Mouse (Mus musculus): ENCODE data around the gene Tmem206. TPM values are rescaled to one million over a fixed set of nuclear protein-coding genes. Genes with fewer than 3 reads are reported as not detected.
A peak's percentile ranks its signal among the peaks of the same experiment; 100 is the strongest.

The Tmem206 gene
- polyA plus RNA-seq, 1 experiment from 2014 or later: 76.4 TPM

GRCm38 (mm10) chr1:191350355-191350754 is 24.6 kb downstream of the Tmem206 start:
- Histone ChIP-seq H3K27ac (peak overlapping the region; percentile 24; the same call in 1 of the 2 replicates), H3K36me3 (ENCODE audit: inconsistent target) (peaks cover 63% of the 10 kb centered on the region)

GRCm38 (mm10) chr1:191352786-191353488 is 27.2 kb downstream of the Tmem206 start:
- peaks cover 63% of the 10 kb centered on the region for H3K36me3 ChIP-seq (ENCODE audit: inconsistent target)
- no peak overlapping the region for H3K4me3 ChIP-seq (ENCODE audit: inconsistent target)
- peaks cover 3% of the 10 kb centered on the region; the same call in 1 of the 2 replicates for H3K79me2 ChIP-seq (ENCODE audit: inconsistent target)
- 63% methylated on average over 14 of the region's 14 CpGs for WGBS (ENCODE audit: missing documents)
- no peak overlapping the region for H3K27ac ChIP-seq

More at GRCm38 (mm10) chr1:191350355-191350754, 24.6 kb downstream of the Tmem206 start:
- Histone ChIP-seq H3K4me3 (ENCODE audit: inconsistent target) (no peak overlapping the region), H3K79me2 (ENCODE audit: inconsistent target) (peaks cover 19% of the 10 kb centered on the region; the same call in 1 of the 2 replicates)
- 94% methylated on average over 5 of the region's 5 CpGs for WGBS (ENCODE audit: missing documents)

GRCm38 (mm10) chr1:191353836-191354235 is 28.1 kb downstream of the Tmem206 start:
- H3K79me2 ChIP-seq (ENCODE audit: inconsistent target): peaks cover 7% of the 10 kb centered on the region; the same call in 1 of the 2 replicates
- H3K27ac ChIP-seq: no peak overlapping the region
- peaks cover 65% of the 10 kb centered on the region for H3K36me3 ChIP-seq (ENCODE audit: inconsistent target)
- WGBS (ENCODE audit: missing documents): 82% methylated on average over 4 of the region's 4 CpGs
- H3K4me3 ChIP-seq (ENCODE audit: inconsistent target): no peak overlapping the region

- Histone ChIP-seq H3K27ac (no peak overlapping the region), H3K79me2 (ENCODE audit: inconsistent target) (peaks cover 28% of the 10 kb centered on the region; the same call in 1 of the 2 replicates), H3K36me3 (ENCODE audit: inconsistent target) (peaks cover 58% of the 10 kb centered on the region), H3K4me3 (ENCODE audit: inconsistent target) (no peak overlapping the region)
- WGBS (ENCODE audit: missing documents): 78% methylated on average over 1 of the region's 1 CpGs
Measured at GRCm38 (mm10) chr1:191356936-191357335, 31.2 kb downstream of the Tmem206 start.

GRCm38 (mm10) chr1:191359478-191359877 is 33.8 kb downstream of the Tmem206 start:
- Histone ChIP-seq H3K36me3 (ENCODE audit: inconsistent target) (peaks cover 72% of the 10 kb centered on the region), H3K79me2 (ENCODE audit: inconsistent target) (peaks cover 53% of the 10 kb centered on the region), H3K27ac (no peak overlapping the region), H3K4me3 (ENCODE audit: inconsistent target) (no peak overlapping the region)
- WGBS (ENCODE audit: missing documents): 79% methylated on average over 7 of the region's 7 CpGs

- Histone ChIP-seq H3K79me2 (ENCODE audit: inconsistent target) (peaks cover 82% of the 10 kb centered on the region), H3K4me3 (ENCODE audit: inconsistent target) (no peak overlapping the region), H3K36me3 (ENCODE audit: inconsistent target) (peaks cover 64% of the 10 kb centered on the region), H3K27ac (no peak overlapping the region)
- 90% methylated on average over 6 of the region's 6 CpGs for WGBS (ENCODE audit: missing documents)
Measured at GRCm38 (mm10) chr1:191362412-191362811, 36.7 kb downstream of the Tmem206 start.

- Histone ChIP-seq H3K79me2 (ENCODE audit: inconsistent target) (peaks cover 96% of the 10 kb centered on the region), H3K4me3 (ENCODE audit: inconsistent target) (no peak overlapping the region), H3K27ac (no peak overlapping the region), H3K36me3 (ENCODE audit: inconsistent target) (peaks cover 65% of the 10 kb centered on the region)
- WGBS (ENCODE audit: missing documents): 85% methylated on average over 4 of the region's 4 CpGs
Measured at GRCm38 (mm10) chr1:191364477-191364876, 38.8 kb downstream of the Tmem206 start.

GRCm38 (mm10) chr1:191368193-191368592 is 42.5 kb downstream of the Tmem206 start:
- peaks cover 60% of the 10 kb centered on the region for H3K36me3 ChIP-seq (ENCODE audit: inconsistent target)
- 91% methylated on average over 4 of the region's 4 CpGs for WGBS (ENCODE audit: missing documents)
- no peak overlapping the region for H3K27ac ChIP-seq
- peaks cover 100% of the 10 kb centered on the region for H3K79me2 ChIP-seq (ENCODE audit: inconsistent target)
- no peak overlapping the region for H3K4me3 ChIP-seq (ENCODE audit: inconsistent target)

- Histone ChIP-seq H3K36me3 (ENCODE audit: inconsistent target) (peaks cover 51% of the 10 kb centered on the region), H3K27ac (no peak overlapping the region), H3K79me2 (ENCODE audit: inconsistent target) (peaks cover 100% of the 10 kb centered on the region), H3K4me3 (ENCODE audit: inconsistent target) (no peak overlapping the region)
Measured at GRCm38 (mm10) chr1:191369140-191369539, 43.4 kb downstream of the Tmem206 start.

- WGBS (ENCODE audit: missing documents): 93% methylated on average over 10 of the region's 10 CpGs
- no peak overlapping the region for H3K4me3 ChIP-seq (ENCODE audit: inconsistent target)
- H3K36me3 ChIP-seq (ENCODE audit: inconsistent target): peaks cover 16% of the 10 kb centered on the region
- no peak overlapping the region for H3K27ac ChIP-seq
- H3K79me2 ChIP-seq (ENCODE audit: inconsistent target): peaks cover 100% of the 10 kb centered on the region
Measured at GRCm38 (mm10) chr1:191374993-191375643, 49.4 kb downstream of the Tmem206 start.

GRCm38 (mm10) chr1:191375644-191375998 is 49.9 kb downstream of the Tmem206 start:
- H3K4me3 ChIP-seq (ENCODE audit: inconsistent target): no peak overlapping the region
- WGBS (ENCODE audit: missing documents): 84% methylated on average over 5 of the region's 5 CpGs
- no peak overlapping the region for H3K27ac ChIP-seq
- H3K36me3 ChIP-seq (ENCODE audit: inconsistent target): peaks cover 16% of the 10 kb centered on the region
- H3K79me2 ChIP-seq (ENCODE audit: inconsistent target): peaks cover 100% of the 10 kb centered on the region

- WGBS (ENCODE audit: missing documents): 94% methylated on average over 2 of the region's 2 CpGs
- peaks cover 100% of the 10 kb centered on the region for H3K79me2 ChIP-seq (ENCODE audit: inconsistent target)
- no peak overlapping the region for H3K27ac ChIP-seq
- no peak overlapping the region for H3K4me3 ChIP-seq (ENCODE audit: inconsistent target)
- H3K36me3 ChIP-seq (ENCODE audit: inconsistent target): no peaks in the 10 kb centered on the region
Measured at GRCm38 (mm10) chr1:191378080-191378479, 52.4 kb downstream of the Tmem206 start.

GRCm38 (mm10) chr1:191380843-191381242 is 55.1 kb downstream of the Tmem206 start:
- Histone ChIP-seq H3K27ac (no peak overlapping the region), H3K79me2 (ENCODE audit: inconsistent target) (peaks cover 99% of the 10 kb centered on the region), H3K4me3 (ENCODE audit: inconsistent target) (no peak overlapping the region), H3K36me3 (ENCODE audit: inconsistent target) (no peaks in the 10 kb centered on the region)
- 95% methylated on average over 3 of the region's 3 CpGs for WGBS (ENCODE audit: missing documents)

- no peak overlapping the region for H3K4me3 ChIP-seq (ENCODE audit: inconsistent target)
- 84% methylated on average over 11 of the region's 11 CpGs for WGBS (ENCODE audit: missing documents)
- peaks cover 89% of the 10 kb centered on the region for H3K79me2 ChIP-seq (ENCODE audit: inconsistent target)
- H3K36me3 ChIP-seq (ENCODE audit: inconsistent target): no peaks in the 10 kb centered on the region
- no peak overlapping the region for H3K27ac ChIP-seq
Measured at GRCm38 (mm10) chr1:191381955-191382736, 56.4 kb downstream of the Tmem206 start.

Data from macrophage (primary cell).